Mouse (Mus musculus): ENCODE results near the gene Syndig1l.

- TF ChIP-seq CTCF (IDR thresholded peaks at IDR 0.05; ENCODE audit: insufficient read depth, low read depth, low read length) (no peak), POLR2A (IDR thresholded peaks at IDR 0.05; ENCODE audit: insufficient read depth, low read depth, low read length) (no peak)
Observed at GRCm38 (mm10) chr12:84718462-84719244, 20.0 kb upstream of the Syndig1l start.

Data from olfactory bulb, adult 2 months (tissue).